Mouse (Mus musculus) brain, embryonic 14.5 days (tissue): Measurements from ENCODE around the gene Ccdc33.

Experiments used
- CTCF ChIP-seq: fragments of 200-500 bp; IDR thresholded peaks from 2 replicates; pipeline ENCODE4 v1.5.1; 2012; ENCODE audit warnings: inconsistent platforms, mild to moderate bottlenecking, moderate library complexity, borderline replicate concordance; ENCODE audit not compliant: insufficient read depth, insufficient read length; ENCODE audit errors: extremely low read depth
- POLR2A ChIP-seq: fragments of 200-500 bp; IDR thresholded peaks from 2 replicates; pipeline ENCODE4 v1.6.1; 2012; ENCODE audit warnings: mild to moderate bottlenecking, inconsistent platforms, borderline replicate concordance; ENCODE audit not compliant: poor library complexity, insufficient read depth, insufficient read length, severe bottlenecking; ENCODE audit errors: extremely low read depth

GRCm38 (mm10) chr9:58129508-58129907, 10.9 kb upstream of the Ccdc33 start:
- TF ChIP-seq CTCF = no peak
- no peak for TF ChIP-seq POLR2A
